Mouse (Mus musculus) hindbrain, embryonic 12.5 days (tissue): Measurements from ENCODE around the gene Dbp. TPM values are rescaled to one million over a fixed set of nuclear protein-coding genes. Genes with fewer than 3 reads are reported as not detected.

Experiments used
- ATAC-seq: fragments of 200-750 bp; cut with Nextera tagmentation; 2 replicates; pipeline ENCODE4 v1.8.0; 2017; ENCODE audit warnings: moderate TSS enrichment; ENCODE audit not compliant: low FRiP score
- H3K27ac ChIP-seq: fragments of 300-500 bp; sonication (generic); 2 replicates; pipeline ENCODE4 v1.5.1; 2016; ENCODE audit warnings: mild to moderate bottlenecking
- H3K27me3 ChIP-seq: fragments of 300-500 bp; sonication (generic); 2 replicates; pipeline ENCODE4 v1.6.1; 2016; ENCODE audit warnings: mild to moderate bottlenecking
- H3K36me3 ChIP-seq: fragments of 300-500 bp; sonication (generic); 2 replicates; pipeline ENCODE4 v1.6.1; 2016; ENCODE audit warnings: mild to moderate bottlenecking
- H3K4me1 ChIP-seq: fragments of 300-500 bp; sonication (generic); 2 replicates; pipeline ENCODE4 v1.6.1; 2016
- H3K4me2 ChIP-seq: fragments of 300-500 bp; sonication (generic); replicated peaks from 2 replicates; pipeline ENCODE4 v1.6.1; 2016; ENCODE audit warnings: mild to moderate bottlenecking
- H3K4me3 ChIP-seq: fragments of 300-500 bp; sonication (generic); 2 replicates; pipeline ENCODE4 v1.5.1; 2016; ENCODE audit warnings: mild to moderate bottlenecking
- H3K9ac ChIP-seq: fragments of 300-500 bp; sonication (generic); 2 replicates; pipeline ENCODE4 v1.6.1; 2016; ENCODE audit warnings: mild to moderate bottlenecking, moderate library complexity
- H3K9me3 ChIP-seq: fragments of 300-500 bp; sonication (generic); replicated peaks from 2 replicates; pipeline ENCODE4 v1.6.1; 2016; ENCODE audit warnings: mild to moderate bottlenecking
- WGBS: fragments of 180-500 bp; shearing (Covaris S2); methylation state at CpG from one replicate; pipeline ENCODE4 v1.1.7; 2016; 5-methylcytosine and 5-hydroxymethylcytosine counted together
- polyA plus RNA-seq: library from polyadenylated mRNA; unstranded; fragments of >200 nt; fragmentation: Nextera tagmentation; extraction: Ambion mirVana; gene quantifications from 2 replicates; pipeline ENCODE4 v1.2.1, GENCODE M21; 2016

Dbp gene
- polyA plus RNA-seq, 1 experiment from 2014 or later = 5.3 TPM

DNA sequence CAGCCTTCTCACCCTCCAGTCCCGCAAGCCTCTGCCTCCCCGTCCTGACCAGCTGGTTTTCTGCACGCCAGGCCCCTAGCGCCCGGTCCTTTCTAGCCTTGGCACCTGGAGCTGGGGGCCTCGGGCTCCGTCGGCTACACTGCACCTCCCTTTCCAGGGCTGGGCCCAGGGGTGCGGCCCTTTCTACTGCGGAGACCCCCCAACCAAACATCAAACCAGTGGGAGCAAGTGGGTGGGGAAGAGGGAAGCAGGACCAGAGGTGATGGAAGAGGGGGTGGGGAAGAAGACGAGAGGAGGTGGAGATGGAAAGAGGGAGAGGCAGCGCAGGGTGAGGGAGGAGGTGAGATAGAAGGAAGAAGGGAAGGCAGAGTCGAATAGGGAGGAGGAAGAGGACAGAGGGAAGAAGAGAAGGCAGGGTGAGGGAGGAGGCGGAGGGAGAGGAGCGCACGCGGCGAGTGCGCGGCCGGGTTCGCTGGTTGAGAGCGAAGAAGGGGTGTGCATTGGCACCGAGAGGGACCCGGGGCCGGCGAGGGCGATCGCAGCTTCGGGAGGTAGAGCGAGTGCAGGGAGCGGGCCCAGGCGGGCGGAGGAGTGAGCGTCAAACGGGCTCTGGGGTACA, 5.3 kb upstream of the Dbp start, which contains the start of gene Car11:
Car11 (plus strand) TSS at position 321 of the 619 bp plus-strand sequence.
- H3K27ac ChIP-seq = peak within 1 kb of the TSS; percentile 68
- H3K4me1 ChIP-seq = peaks cover 45% of the 10 kb centered on the region
- peaks cover 28% of the 10 kb centered on the region for H3K27me3 ChIP-seq
- peak within 1 kb of the TSS; percentile 68 for H3K4me2 ChIP-seq
- peak within 1 kb of the TSS; percentile 67 for H3K9ac ChIP-seq
- 2% methylated on average over 36 of the region's 36 CpGs for WGBS
- no peak for ATAC-seq
- H3K4me3 ChIP-seq = peak within 1 kb of the TSS; percentile 45
- no peaks in the 10 kb centered on the region for H3K9me3 ChIP-seq
- H3K36me3 ChIP-seq = no peaks in the 10 kb centered on the region

DNA sequence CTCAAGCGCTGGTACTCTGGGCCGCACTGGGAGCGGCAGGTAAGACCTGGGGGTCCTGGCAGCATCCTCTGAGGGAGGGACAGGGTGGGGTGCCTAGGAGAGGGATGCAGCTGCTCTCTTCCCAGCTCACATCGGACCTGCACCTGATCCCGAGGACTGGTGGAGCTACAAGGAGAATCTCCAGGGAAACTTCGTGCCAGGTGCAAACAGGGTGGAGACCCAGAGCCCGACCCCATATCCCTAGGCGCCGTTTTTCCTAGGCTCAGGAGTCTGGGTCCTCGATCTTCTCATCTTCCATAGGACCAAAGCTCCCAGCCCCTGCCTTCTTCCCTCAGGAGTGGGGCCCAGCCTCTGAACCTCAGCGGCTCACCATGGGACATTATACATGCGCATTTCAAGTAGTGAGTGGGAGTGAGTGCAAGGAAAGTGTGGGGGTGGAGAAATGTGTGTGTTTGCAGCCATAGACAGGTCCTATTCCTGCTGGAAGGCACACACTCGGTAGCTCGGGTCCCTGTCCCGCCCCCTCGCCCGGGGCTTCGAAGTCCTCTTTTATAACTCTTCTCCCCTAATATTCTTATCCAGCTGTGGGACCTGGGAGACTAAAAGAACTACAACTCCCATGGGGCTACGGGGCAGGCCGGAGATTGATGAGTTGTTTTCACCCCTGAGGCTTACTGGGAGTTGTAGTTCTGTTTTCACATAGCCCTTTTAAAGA, 4.4 kb upstream of the Dbp start:
- H3K4me3 ChIP-seq = peak overlapping the region; percentile 45
- H3K9me3 ChIP-seq = no peaks in the 10 kb centered on the region
- H3K4me1 ChIP-seq = peaks cover 46% of the 10 kb centered on the region
- ATAC-seq = peak; percentile 9
- H3K27me3 ChIP-seq = peaks cover 28% of the 10 kb centered on the region
- H3K9ac ChIP-seq = peak overlapping the region; percentile 67
- H3K36me3 ChIP-seq = no peaks in the 10 kb centered on the region
- H3K27ac ChIP-seq = peak overlapping the region; percentile 68; the same call in 1 of the 2 replicates
- H3K4me2 ChIP-seq = peak overlapping the region; percentile 68
- WGBS = under 1% methylated on average over 20 of the region's 20 CpGs

DNA sequence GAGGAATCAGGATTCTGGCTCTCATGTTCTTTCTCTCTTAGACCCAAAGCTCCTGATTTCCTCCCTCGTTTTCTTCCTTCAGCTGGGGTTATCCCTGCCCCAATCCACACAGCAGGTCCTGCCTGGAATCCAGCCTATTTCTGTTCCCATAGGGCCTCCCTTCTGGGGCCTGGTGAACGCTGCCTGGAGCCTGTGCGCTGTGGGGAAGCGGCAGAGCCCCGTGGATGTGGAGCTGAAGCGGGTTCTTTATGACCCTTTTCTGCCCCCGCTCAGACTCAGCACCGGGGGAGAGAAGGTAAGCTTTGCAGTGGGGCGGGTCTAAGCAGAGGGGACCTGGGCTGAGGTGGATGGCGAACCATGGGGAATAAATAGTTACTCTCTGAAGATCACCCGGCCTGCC, 3.8 kb upstream of the Dbp start:
- Histone ChIP-seq H3K9me3 (no peaks in the 10 kb centered on the region), H3K27ac (peak overlapping the region; percentile 62), H3K4me1 (peaks cover 50% of the 10 kb centered on the region), H3K27me3 (peaks cover 28% of the 10 kb centered on the region), H3K9ac (peak overlapping the region; percentile 33; the same call in 1 of the 2 replicates), H3K4me2 (peak overlapping the region; percentile 68), H3K4me3 (peak overlapping the region; percentile 45), H3K36me3 (no peaks in the 10 kb centered on the region)
- ATAC-seq = no peak
- 27% methylated on average over 11 of the region's 11 CpGs for WGBS

DNA sequence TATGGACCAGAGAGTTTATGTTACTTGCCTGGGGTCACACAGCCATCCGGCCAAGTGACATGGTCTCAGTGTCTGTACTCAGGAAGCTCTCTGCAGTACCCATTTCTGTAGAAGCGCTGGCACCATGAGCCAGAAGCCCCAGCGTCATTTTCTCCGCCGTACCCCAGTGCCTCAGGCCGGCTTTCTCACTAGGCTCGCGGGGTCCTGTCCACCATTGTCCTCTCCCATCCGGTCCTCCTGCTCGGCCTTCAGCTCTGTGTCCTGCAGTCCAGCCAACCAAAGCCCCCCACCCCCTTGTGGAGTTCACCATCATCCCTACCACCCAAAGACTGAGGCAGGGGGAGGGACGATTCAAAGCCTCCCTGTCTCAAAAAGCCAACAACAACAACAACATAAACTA, 3.3 kb upstream of the Dbp start:
- no peak overlapping the region for H3K4me3 ChIP-seq
- H3K9ac ChIP-seq = no peak overlapping the region
- ATAC-seq = no peak
- peaks cover 28% of the 10 kb centered on the region for H3K27me3 ChIP-seq
- H3K4me2 ChIP-seq = peak overlapping the region; percentile 68
- no peaks in the 10 kb centered on the region for H3K36me3 ChIP-seq
- no peak overlapping the region for H3K27ac ChIP-seq
- WGBS = 90% methylated on average over 11 of the region's 11 CpGs
- H3K4me1 ChIP-seq = peaks cover 56% of the 10 kb centered on the region
- H3K9me3 ChIP-seq = no peaks in the 10 kb centered on the region

DNA sequence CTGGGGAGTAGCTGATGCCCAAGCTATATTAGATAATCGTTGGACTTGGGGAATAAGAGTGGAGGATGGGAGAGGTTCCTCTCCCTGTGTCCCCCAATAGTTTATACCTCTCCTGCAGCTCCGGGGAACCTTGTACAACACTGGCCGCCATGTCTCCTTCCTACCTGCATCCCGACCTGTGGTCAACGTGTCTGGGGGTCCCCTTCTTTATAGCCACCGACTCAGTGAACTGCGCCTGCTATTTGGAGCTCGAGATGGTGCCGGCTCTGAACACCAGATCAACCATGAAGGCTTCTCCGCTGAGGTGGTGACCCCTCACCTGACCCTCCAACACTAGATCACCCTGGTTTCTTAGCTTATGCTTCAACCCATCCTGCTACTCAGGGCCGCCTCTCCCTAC, 2.6 kb upstream of the Dbp start:
- Histone ChIP-seq H3K4me3 (no peak overlapping the region), H3K4me1 (peaks cover 63% of the 10 kb centered on the region), H3K9ac (no peak overlapping the region), H3K27ac (no peak overlapping the region), H3K27me3 (peaks cover 28% of the 10 kb centered on the region), H3K36me3 (no peaks in the 10 kb centered on the region), H3K9me3 (no peaks in the 10 kb centered on the region), H3K4me2 (no peak overlapping the region)
- ATAC-seq = no peak
- WGBS = 88% methylated on average over 11 of the region's 11 CpGs

DNA sequence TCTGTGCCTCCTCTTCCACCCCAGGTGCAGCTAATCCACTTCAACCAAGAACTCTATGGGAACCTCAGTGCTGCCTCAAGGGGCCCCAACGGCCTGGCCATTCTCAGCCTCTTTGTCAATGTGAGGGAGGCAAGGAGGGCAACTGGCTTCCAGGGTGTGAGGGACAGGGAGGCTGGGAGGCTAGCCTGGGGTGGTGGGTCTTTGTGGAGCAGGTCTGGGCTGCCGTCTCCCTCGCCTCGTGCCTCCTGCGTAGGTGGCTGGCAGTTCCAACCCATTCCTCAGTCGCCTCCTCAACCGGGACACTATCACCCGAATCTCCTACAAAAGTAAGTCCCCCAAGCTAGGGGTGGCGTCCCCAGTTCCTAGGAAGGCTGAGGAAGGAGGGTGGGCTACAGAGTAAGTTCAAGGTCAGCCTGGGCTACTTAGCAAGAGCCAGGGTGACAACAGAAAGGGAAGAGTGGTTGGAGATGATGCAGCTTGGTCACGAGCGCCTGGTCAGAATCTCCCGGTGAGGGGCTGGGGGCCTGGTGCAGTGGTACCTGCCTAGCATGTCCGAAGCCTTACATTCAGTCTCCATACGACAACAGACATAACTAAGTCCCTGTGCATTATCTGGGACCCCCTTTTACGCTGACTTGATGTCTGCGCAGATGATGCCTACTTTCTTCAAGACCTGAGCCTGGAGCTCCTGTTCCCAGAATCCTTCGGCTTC, 1.9 kb upstream of the Dbp start:
- peak overlapping the region; percentile 91 for H3K27ac ChIP-seq
- H3K4me1 ChIP-seq = peaks cover 69% of the 10 kb centered on the region
- H3K4me2 ChIP-seq = peak overlapping the region; percentile 94
- 87% methylated on average over 17 of the region's 17 CpGs for WGBS
- peaks cover 25% of the 10 kb centered on the region for H3K27me3 ChIP-seq
- ATAC-seq = no peak
- no peaks in the 10 kb centered on the region for H3K36me3 ChIP-seq
- H3K9ac ChIP-seq = peak overlapping the region; percentile 66
- no peaks in the 10 kb centered on the region for H3K9me3 ChIP-seq
- H3K4me3 ChIP-seq = peak overlapping the region; percentile 55; the same call in 1 of the 2 replicates

DNA sequence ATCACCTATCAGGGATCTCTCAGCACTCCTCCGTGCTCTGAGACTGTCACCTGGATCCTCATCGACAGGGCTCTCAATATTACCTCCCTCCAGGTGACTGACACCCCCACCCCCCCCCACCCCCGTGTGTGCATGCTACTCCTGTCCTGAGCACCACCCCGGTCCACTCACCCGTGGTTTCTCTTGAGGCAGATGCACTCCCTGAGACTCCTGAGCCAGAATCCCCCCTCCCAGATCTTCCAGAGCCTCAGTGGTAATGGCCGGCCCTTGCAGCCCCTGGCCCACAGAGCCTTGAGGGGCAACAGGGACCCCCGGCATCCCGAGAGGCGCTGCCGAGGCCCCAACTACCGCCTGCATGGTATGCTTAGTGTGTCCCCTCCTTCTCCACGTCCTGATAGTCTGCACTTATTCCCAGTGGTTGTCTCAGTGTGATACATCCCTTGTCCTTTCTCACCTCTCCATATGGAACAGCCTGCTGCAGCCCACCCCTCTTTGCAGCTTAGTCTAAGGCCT, 1.3 kb upstream of the Dbp start:
- Histone ChIP-seq H3K4me1 (peaks cover 75% of the 10 kb centered on the region), H3K9me3 (no peaks in the 10 kb centered on the region), H3K4me3 (peak overlapping the region; percentile 55), H3K27me3 (peaks cover 21% of the 10 kb centered on the region), H3K9ac (peak overlapping the region; percentile 66), H3K4me2 (peak overlapping the region; percentile 94), H3K27ac (peak overlapping the region; percentile 91), H3K36me3 (no peaks in the 10 kb centered on the region)
- no peak for ATAC-seq
- WGBS = 43% methylated on average over 12 of the region's 12 CpGs

DNA sequence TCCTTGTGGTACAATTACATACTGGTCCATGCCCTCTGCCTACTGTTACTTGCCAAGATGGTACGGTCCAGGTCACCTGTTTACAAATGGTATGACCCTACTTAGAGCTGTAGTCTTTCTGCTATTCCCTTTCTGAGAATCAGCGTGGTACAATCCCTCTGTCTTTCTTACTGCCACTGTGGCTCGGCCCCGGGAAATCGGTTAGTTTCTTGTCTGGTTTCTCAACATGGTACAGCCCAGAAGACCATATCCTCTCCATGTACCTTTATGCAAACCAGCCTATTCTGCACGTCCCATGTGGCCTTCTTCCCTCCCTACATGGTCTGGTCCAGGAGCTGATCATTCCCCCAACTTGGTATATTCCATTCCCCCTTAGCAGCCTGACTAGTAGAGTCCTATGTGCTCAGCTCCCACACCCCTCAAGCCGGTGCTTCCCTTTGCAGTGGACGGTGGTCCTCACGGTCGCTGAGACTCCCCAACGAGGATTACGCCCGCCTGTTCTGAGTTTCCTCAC, 785 bp upstream of the Dbp start:
- 2% methylated on average over 13 of the region's 13 CpGs for WGBS
- peak overlapping the region; percentile 91 for H3K27ac ChIP-seq
- H3K4me1 ChIP-seq = peaks cover 81% of the 10 kb centered on the region
- H3K9me3 ChIP-seq = no peaks in the 10 kb centered on the region
- H3K36me3 ChIP-seq = no peaks in the 10 kb centered on the region
- peak overlapping the region; percentile 55 for H3K4me3 ChIP-seq
- peak overlapping the region; percentile 94 for H3K4me2 ChIP-seq
- peak overlapping the region; percentile 66 for H3K9ac ChIP-seq
- H3K27me3 ChIP-seq = peaks cover 16% of the 10 kb centered on the region
- peak; percentile 55 for ATAC-seq

DNA sequence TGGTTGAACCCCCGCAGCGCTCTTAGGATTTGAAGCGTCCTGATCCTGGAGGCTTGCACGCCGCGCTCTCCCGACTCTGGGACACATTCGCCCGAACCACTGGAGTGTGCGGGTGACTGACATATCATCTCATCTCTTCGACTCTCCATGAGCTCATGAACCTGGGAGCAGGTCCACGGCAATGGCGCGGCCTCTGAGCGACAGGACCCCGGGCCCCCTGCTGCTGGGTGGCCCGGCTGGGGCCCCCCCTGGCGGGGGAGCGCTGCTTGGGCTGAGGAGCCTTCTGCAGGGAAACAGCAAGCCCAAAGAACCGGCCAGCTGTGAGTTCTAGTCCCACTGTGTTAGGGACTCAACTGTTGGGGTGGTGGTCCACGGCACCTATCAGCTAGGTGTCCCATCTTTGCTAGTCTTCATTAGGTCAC, 566 bp downstream of the Dbp start:
- WGBS = under 1% methylated on average over 21 of the region's 21 CpGs
- ATAC-seq = peak; percentile 1; the same call in 1 of the 2 replicates

DNA sequence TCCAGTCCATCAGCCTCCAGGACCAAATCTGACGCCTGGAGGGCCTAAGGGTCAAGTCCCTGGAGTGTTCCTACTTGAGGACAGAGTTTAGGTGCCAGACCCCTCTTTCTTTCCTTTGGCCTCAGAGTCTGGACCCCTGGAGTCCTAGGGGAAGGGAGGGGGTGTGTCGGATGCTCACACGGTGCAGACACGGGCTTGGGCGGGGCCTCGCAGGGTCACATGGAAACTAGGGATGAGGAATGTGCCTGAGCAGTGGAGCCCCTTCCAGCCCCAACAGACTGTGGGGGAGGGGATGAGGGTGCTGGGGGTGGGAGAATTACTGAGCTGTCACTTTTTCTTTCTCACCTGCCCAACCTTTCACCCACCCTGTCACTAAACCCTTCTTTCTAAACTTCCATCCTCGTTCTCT, 989 bp downstream of the Dbp start:
- H3K27me3 ChIP-seq = no peaks in the 10 kb centered on the region; the same call in none of the 2 replicates
- no peaks in the 10 kb centered on the region for H3K9me3 ChIP-seq
- peak overlapping the region; percentile 94 for H3K4me2 ChIP-seq
- peak overlapping the region; percentile 70; the same call in 1 of the 2 replicates for H3K27ac ChIP-seq
- no peak for ATAC-seq
- H3K36me3 ChIP-seq = peaks cover 7% of the 10 kb centered on the region
- H3K4me3 ChIP-seq = peak overlapping the region; percentile 55
- peaks cover 76% of the 10 kb centered on the region for H3K4me1 ChIP-seq
- 0% methylated on average over 7 of the region's 7 CpGs for WGBS
- peak overlapping the region; percentile 78 for H3K9ac ChIP-seq

More for the DNA sequence above, 566 bp downstream of the Dbp start:
- Histone ChIP-seq H3K4me2 (peak overlapping the region; percentile 94), H3K27me3 (peaks cover 2% of the 10 kb centered on the region), H3K9ac (peak overlapping the region; percentile 49), H3K4me1 (peaks cover 80% of the 10 kb centered on the region), H3K9me3 (no peaks in the 10 kb centered on the region), H3K36me3 (peaks cover 3% of the 10 kb centered on the region), H3K27ac (peak overlapping the region; percentile 70), H3K4me3 (peak overlapping the region; percentile 55)

DNA sequence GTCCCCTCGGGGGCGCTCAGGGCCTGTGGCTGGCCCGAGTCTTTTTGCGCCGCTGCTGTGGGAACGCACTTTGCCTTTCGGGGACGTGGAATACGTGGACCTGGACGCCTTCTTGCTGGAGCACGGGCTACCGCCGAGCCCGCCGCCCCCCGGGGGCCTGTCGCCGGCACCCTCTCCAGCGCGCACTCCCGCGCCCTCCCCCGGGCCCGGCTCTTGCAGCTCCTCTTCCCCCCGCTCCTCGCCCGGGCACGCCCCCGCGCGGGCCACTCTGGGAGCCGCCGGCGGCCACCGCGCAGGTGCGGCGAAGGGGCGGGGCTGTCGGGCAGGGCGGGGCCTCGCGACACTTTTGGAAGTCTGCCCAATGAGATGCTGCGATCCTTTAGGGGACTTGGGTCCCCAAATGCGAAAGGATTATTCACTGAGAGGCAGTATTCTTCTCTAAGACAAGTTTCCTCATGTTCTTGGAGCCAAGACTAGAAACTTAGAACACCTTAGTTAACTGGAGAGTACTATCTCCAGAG, 1.9 kb downstream of the Dbp start:
- Histone ChIP-seq H3K36me3 (peaks cover 16% of the 10 kb centered on the region), H3K27me3 (no peaks in the 10 kb centered on the region; the same call in none of the 2 replicates), H3K4me2 (peak overlapping the region; percentile 94), H3K9ac (peak overlapping the region; percentile 78), H3K4me1 (peaks cover 67% of the 10 kb centered on the region), H3K9me3 (no peaks in the 10 kb centered on the region), H3K4me3 (peak overlapping the region; percentile 55), H3K27ac (peak overlapping the region; percentile 49)
- no peak for ATAC-seq
- under 1% methylated on average over 37 of the region's 45 CpGs for WGBS
